Mouse (Mus musculus) liver, embryonic 13.5 days (tissue): Measurements from ENCODE around the gene Pex11a. TPM values are rescaled to one million over a fixed set of nuclear protein-coding genes. Genes with fewer than 3 reads are reported as not detected.
A peak's percentile ranks its signal among the peaks of the same experiment; 100 is the strongest.
"Not testable (repeated sequence)": the region's sequence is repeated elsewhere in the genome, so short reads cannot be mapped to it uniquely, and the experiment has no call there.

Source experiments
- ATAC-seq: fragments of 200-750 bp; cut with Nextera tagmentation; 2 replicates; pipeline ENCODE4 v1.8.0; 2017; ENCODE audit warnings: low read depth, mild to moderate bottlenecking, moderate number of reproducible peaks, moderate library complexity
- DNase-seq: peaks from one replicate; pipeline ENCODE4 v3.0.0; 2022
- H3K27ac ChIP-seq: fragments of 300-500 bp; sonication (generic); 2 replicates; pipeline ENCODE4 v1.5.1; 2015; ENCODE audit warnings: moderate library complexity, mild to moderate bottlenecking, inconsistent platforms
- H3K27me3 ChIP-seq: fragments of 300-500 bp; sonication (generic); 2 replicates; pipeline ENCODE4 v1.6.1; 2015; ENCODE audit warnings: mild to moderate bottlenecking, inconsistent platforms
- H3K36me3 ChIP-seq: fragments of 300-500 bp; sonication (generic); 2 replicates; pipeline ENCODE4 v1.6.1; 2015; ENCODE audit warnings: mild to moderate bottlenecking, inconsistent platforms
- H3K4me1 ChIP-seq: fragments of 300-500 bp; sonication (generic); replicated peaks from 2 replicates; pipeline ENCODE4 v1.6.1; 2015; ENCODE audit warnings: inconsistent platforms
- H3K4me2 ChIP-seq: fragments of 300-500 bp; sonication (generic); 2 replicates; pipeline ENCODE4 v1.6.1; 2015; ENCODE audit warnings: inconsistent platforms, mild to moderate bottlenecking, moderate library complexity
- H3K4me3 ChIP-seq: fragments of 300-500 bp; sonication (generic); replicated peaks from 2 replicates; pipeline ENCODE4 v1.5.1; 2015; ENCODE audit warnings: mild to moderate bottlenecking, inconsistent platforms
- H3K9ac ChIP-seq: fragments of 300-500 bp; sonication (generic); 2 replicates; pipeline ENCODE4 v1.6.1; 2015; ENCODE audit warnings: mild to moderate bottlenecking, inconsistent platforms
- H3K9me3 ChIP-seq: fragments of 300-500 bp; sonication (generic); replicated peaks from 2 replicates; pipeline ENCODE4 v1.6.1; 2016; ENCODE audit warnings: inconsistent platforms
- WGBS: fragments of 180-500 bp; shearing (Covaris S2); methylation state at CpG from one replicate; pipeline ENCODE4 v1.1.7; 2015; ENCODE audit not compliant: insufficient replicate concordance; 5-methylcytosine and 5-hydroxymethylcytosine counted together
- polyA plus RNA-seq: library from polyadenylated mRNA; unstranded; fragments of >200 nt; fragmentation: Nextera tagmentation; extraction: Ambion mirVana; gene quantifications from 2 replicates; pipeline ENCODE4 v1.2.1, GENCODE M21; 2015

Pex11a gene
- polyA plus RNA-seq = 1.6 and 1.9 TPM in 2 replicates

GRCm38 (mm10) chr7:79742659-79743536, at the start of gene Pex11a, which contains the start of gene Wdr93:
Pex11a (minus strand) TSS chr7:79743131.
Wdr93 (plus strand) TSS chr7:79743163.
- Histone ChIP-seq H3K9me3 (no peaks in the 10 kb centered on the region), H3K36me3 (no peaks in the 10 kb centered on the region), H3K9ac (peak within 1 kb of the TSS; percentile 62), H3K4me2 (peak within 1 kb of the TSS; percentile 91), H3K27ac (no peak within 1 kb of the TSS), H3K27me3 (no peaks in the 10 kb centered on the region), H3K4me1 (peaks cover 14% of the 10 kb centered on the region), H3K4me3 (peak within 1 kb of the TSS; percentile 64)
- 3% methylated on average over 46 of the region's 46 CpGs for WGBS
- ATAC-seq = peak; percentile 71
- DNase-seq = peak; percentile 61

- WGBS = 34% methylated on average over 2 of the region's 2 CpGs
- not testable (repeated sequence) for DNase-seq, H3K36me3 ChIP-seq, H3K9me3 ChIP-seq, H3K4me2 ChIP-seq, H3K4me3 ChIP-seq, H3K27ac ChIP-seq, H3K9ac ChIP-seq
- Histone ChIP-seq H3K4me1 (peaks cover 12% of the 10 kb centered on the region), H3K27me3 (peaks cover 64% of the 10 kb centered on the region)
- ATAC-seq = peak; percentile 43; the same call in 1 of the 2 replicates
These were observed 46.9 kb upstream of the Pex11a start for GRCm38 (mm10) chr7:79789812-79790211.

- Histone ChIP-seq H3K27ac (no peak overlapping the region), H3K27me3 (peaks cover 29% of the 10 kb centered on the region), H3K9me3 (no peaks in the 10 kb centered on the region), H3K4me2 (no peak overlapping the region), H3K4me1 (0 out of 2 replicates have a peak, but pooled peaks cover 10% of the 10 kb centered on the region), H3K4me3 (no peak overlapping the region), H3K9ac (no peak overlapping the region), H3K36me3 (no peaks in the 10 kb centered on the region)
- ATAC-seq = 0 out of 2 replicates have a peak, but pooled peaks have one; percentile 12
- WGBS = 22% methylated on average over 6 of the region's 6 CpGs
- DNase-seq = peak; percentile 23
These were observed 43.4 kb upstream of the Pex11a start for GRCm38 (mm10) chr7:79786295-79786694.

- ATAC-seq (no peak), DNase-seq (no peak)
- Histone ChIP-seq H3K27ac (no peak overlapping the region), H3K9ac (no peak overlapping the region), H3K9me3 (no peaks in the 10 kb centered on the region), H3K4me1 (0 out of 2 replicates have a peak, but pooled peaks cover 13% of the 10 kb centered on the region), H3K27me3 (peaks cover 5% of the 10 kb centered on the region), H3K4me2 (no peak overlapping the region), H3K4me3 (no peak overlapping the region), H3K36me3 (no peaks in the 10 kb centered on the region)
- WGBS = 66% methylated on average over 2 of the region's 2 CpGs
These were observed 39.6 kb upstream of the Pex11a start for GRCm38 (mm10) chr7:79782516-79782855.

- Histone ChIP-seq H3K27ac (no peak overlapping the region), H3K4me2 (no peak overlapping the region), H3K4me1 (0 out of 2 replicates have a peak, but pooled peaks cover 13% of the 10 kb centered on the region), H3K4me3 (no peak overlapping the region), H3K27me3 (peaks cover 2% of the 10 kb centered on the region; the same call in 1 of the 2 replicates), H3K9me3 (no peaks in the 10 kb centered on the region), H3K9ac (no peak overlapping the region), H3K36me3 (no peaks in the 10 kb centered on the region)
- 72% methylated on average over 11 of the region's 11 CpGs for WGBS
- DNase-seq (no peak), ATAC-seq (no peak)
These were observed 39.0 kb upstream of the Pex11a start for GRCm38 (mm10) chr7:79781826-79782515.

GRCm38 (mm10) chr7:79780647-79781626, 38.0 kb upstream of the Pex11a start:
- Histone ChIP-seq H3K27me3 (no peaks in the 10 kb centered on the region), H3K9me3 (no peaks in the 10 kb centered on the region), H3K4me2 (peak overlapping the region; percentile 57), H3K9ac (no peak overlapping the region), H3K27ac (peak overlapping the region; percentile 69), H3K36me3 (no peaks in the 10 kb centered on the region), H3K4me1 (0 out of 2 replicates have a peak, but pooled peaks cover 13% of the 10 kb centered on the region), H3K4me3 (peak overlapping the region; percentile 36)
- DNase-seq = peak; percentile 44
- 20% methylated on average over 16 of the region's 16 CpGs for WGBS
- peak; percentile 70 for ATAC-seq

- Histone ChIP-seq H3K9ac (no peak overlapping the region), H3K4me1 (no peaks in the 10 kb centered on the region), H3K4me3 (no peak overlapping the region), H3K4me2 (no peak overlapping the region), H3K36me3 (no peaks in the 10 kb centered on the region), H3K27ac (no peak overlapping the region), H3K9me3 (no peaks in the 10 kb centered on the region), H3K27me3 (no peaks in the 10 kb centered on the region)
- 51% methylated on average over 15 of the region's 15 CpGs for WGBS
- ATAC-seq (no peak), DNase-seq (no peak)
These were observed 28.9 kb upstream of the Pex11a start for GRCm38 (mm10) chr7:79771561-79772512.

- Histone ChIP-seq H3K36me3 (no peaks in the 10 kb centered on the region), H3K4me1 (no peaks in the 10 kb centered on the region), H3K4me2 (no peak overlapping the region), H3K4me3 (no peak overlapping the region), H3K9ac (no peak overlapping the region), H3K9me3 (no peaks in the 10 kb centered on the region), H3K27me3 (no peaks in the 10 kb centered on the region), H3K27ac (no peak overlapping the region)
- WGBS = 59% methylated on average over 3 of the region's 3 CpGs
- ATAC-seq (no peak), DNase-seq (no peak)
These were observed 26.7 kb upstream of the Pex11a start for GRCm38 (mm10) chr7:79769664-79770063.

- Histone ChIP-seq H3K9me3 (no peaks in the 10 kb centered on the region), H3K9ac (no peak overlapping the region), H3K36me3 (no peaks in the 10 kb centered on the region), H3K4me1 (no peaks in the 10 kb centered on the region), H3K27ac (no peak overlapping the region), H3K4me2 (no peak overlapping the region), H3K4me3 (no peak overlapping the region), H3K27me3 (no peaks in the 10 kb centered on the region)
- ATAC-seq (no peak), DNase-seq (no peak)
- 25% methylated on average over 1 of the region's 1 CpGs for WGBS
These were observed 23.1 kb upstream of the Pex11a start for GRCm38 (mm10) chr7:79765991-79766390.

- H3K27ac ChIP-seq = no peak overlapping the region
- H3K36me3 ChIP-seq = no peaks in the 10 kb centered on the region
- H3K9ac ChIP-seq = no peak overlapping the region
- no peak overlapping the region for H3K4me3 ChIP-seq
- ATAC-seq (no peak), DNase-seq (no peak)
- no peaks in the 10 kb centered on the region for H3K9me3 ChIP-seq
- H3K4me1 ChIP-seq = no peaks in the 10 kb centered on the region
- no peak overlapping the region for H3K4me2 ChIP-seq
- WGBS = 50% methylated on average over 8 of the region's 8 CpGs
- no peaks in the 10 kb centered on the region for H3K27me3 ChIP-seq
These were observed 19.2 kb upstream of the Pex11a start for GRCm38 (mm10) chr7:79762106-79762505.
